Mouse (Mus musculus) spleen, adult 2 months (tissue): ENCODE data around the gene Pdia3. TPM values are rescaled to one million over a fixed set of nuclear protein-coding genes. Genes with fewer than 3 reads are reported as not detected.
A peak's percentile ranks its signal among the peaks of the same experiment; 100 is the strongest.
"Not testable (repeated sequence)": the region's sequence is repeated elsewhere in the genome, so short reads cannot be mapped to it uniquely, and the experiment has no call there.

ENCODE experiments used
- DNase-seq, 2 experiments: peaks; one replicate each; pipeline versions ENCODE4 v3.0.0 to v3.0.0-alpha.2; 2012 to 2021; ENCODE audit warnings: low spot score in 2 of 2, low read depth in 1 of 2
- H3K27ac ChIP-seq: fragments of 200-500 bp; 2 replicates; pipeline ENCODE4 v1.5.1; 2012; ENCODE audit warnings: low read length, inconsistent platforms; ENCODE audit not compliant: insufficient read depth
- H3K27me3 ChIP-seq: fragments of 200-500 bp; 2 replicates; pipeline ENCODE4 v1.6.1; 2012; ENCODE audit warnings: mild to moderate bottlenecking, moderate library complexity, low read length, inconsistent platforms; ENCODE audit not compliant: control insufficient read depth, insufficient read depth
- H3K36me3 ChIP-seq: fragments of 200-500 bp; 2 replicates; pipeline ENCODE4 v1.6.1; 2012; ENCODE audit warnings: mild to moderate bottlenecking, low read length, inconsistent platforms; ENCODE audit not compliant: control insufficient read depth, insufficient read depth
- H3K4me1 ChIP-seq: fragments of 200-500 bp; 2 replicates; pipeline ENCODE4 v1.6.1; 2011; ENCODE audit warnings: inconsistent platforms; ENCODE audit not compliant: control insufficient read depth, insufficient read depth, insufficient read length
- H3K4me3 ChIP-seq: fragments of 200-500 bp; 2 replicates; pipeline ENCODE4 v1.5.1; 2011; ENCODE audit warnings: mild to moderate bottlenecking, inconsistent platforms; ENCODE audit not compliant: insufficient read depth, insufficient read length; ENCODE audit errors: extremely low read depth
- CTCF ChIP-seq: fragments of 200-500 bp; IDR thresholded peaks from 2 replicates; pipeline ENCODE4 v1.5.1; 2011; ENCODE audit warnings: mild to moderate bottlenecking, inconsistent platforms; ENCODE audit not compliant: insufficient read depth, insufficient read length, insufficient replicate concordance; ENCODE audit errors: extremely low read depth
- POLR2A ChIP-seq: fragments of 200-500 bp; IDR thresholded peaks from 2 replicates; pipeline ENCODE4 v1.6.1; 2011; ENCODE audit warnings: low read depth, low read length, inconsistent platforms
- WGBS: fragments of 180-500 bp; shearing (Covaris S2); methylation state at CpG from one replicate; pipeline ENCODE4 v1.1.7; 2018; 5-methylcytosine and 5-hydroxymethylcytosine counted together
- polyA plus RNA-seq: library from polyadenylated mRNA; depleted of rRNA; stranded (reverse); fragments of >200 nt; gene quantifications from 2 replicates; pipeline ENCODE4 v1.2.3, GENCODE M21; 2012; rRNA removed

Pdia3 gene
- 214 and 398 TPM in 2 replicates for polyA plus RNA-seq

- DNase-seq, result peak; percentile 74 to 93
- peak within 1 kb of the TSS; percentile 100 for H3K4me3 ChIP-seq
- TF ChIP-seq CTCF (no peak), POLR2A (peak; percentile 96)
- H3K27me3 ChIP-seq, result no peaks in the 10 kb centered on the region
- peaks cover 3% of the 10 kb centered on the region; the same call in 1 of the 2 replicates for H3K36me3 ChIP-seq
- H3K27ac ChIP-seq, result peak within 1 kb of the TSS; percentile 96
- no peaks in the 10 kb centered on the region; the same call in 1 of the 2 replicates for H3K4me1 ChIP-seq
- under 1% methylated on average over 68 of the region's 68 CpGs for WGBS
Observed at GRCm38 (mm10) chr2:121413387-121414042, at the start of gene Pdia3, which contains the start of gene Catsper2. Pdia3 (plus strand) TSS chr2:121413775. Catsper2 (minus strand) TSS chr2:121413792.

DNA sequence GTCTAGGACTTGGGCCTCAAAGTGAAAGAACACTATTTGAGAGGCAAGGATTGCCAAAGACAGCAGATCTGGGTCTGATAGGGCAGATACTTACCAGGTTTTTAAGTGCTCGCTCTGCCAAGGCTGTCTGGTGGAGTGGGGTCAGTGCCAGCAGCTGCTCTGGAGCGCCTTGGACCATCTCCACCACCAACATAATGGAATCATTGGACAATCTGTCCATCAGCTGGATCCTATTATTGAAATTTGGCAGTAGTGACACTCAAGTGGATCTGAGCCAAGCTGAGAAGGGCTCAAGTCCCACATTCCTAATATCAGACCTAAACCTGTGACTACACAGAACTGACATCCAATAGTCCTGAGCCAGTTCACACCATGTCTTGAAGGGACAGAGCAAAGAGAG, 44.7 kb upstream of the Pdia3 start:
- no peak for DNase-seq
- no peaks in the 10 kb centered on the region for H3K27me3 ChIP-seq
- no peaks in the 10 kb centered on the region for H3K36me3 ChIP-seq
- H3K4me3 ChIP-seq, result no peak overlapping the region
- no peak for TF ChIP-seq CTCF
- TF ChIP-seq POLR2A, result no peak
- H3K27ac ChIP-seq, result no peak overlapping the region
- 75% methylated on average over 2 of the region's 2 CpGs for WGBS
- H3K4me1 ChIP-seq, result no peaks in the 10 kb centered on the region

GRCm38 (mm10) chr2:121370921-121371320, 42.7 kb upstream of the Pdia3 start:
- Histone ChIP-seq H3K4me1 (no peaks in the 10 kb centered on the region), H3K27ac (no peak overlapping the region), H3K36me3 (no peaks in the 10 kb centered on the region), H3K4me3 (no peak overlapping the region), H3K27me3 (no peaks in the 10 kb centered on the region)
- 84% methylated on average over 5 of the region's 5 CpGs for WGBS
- TF ChIP-seq CTCF (no peak), POLR2A (no peak)
- no peak for DNase-seq

- no peaks in the 10 kb centered on the region for H3K4me1 ChIP-seq
- 67% methylated on average over 3 of the region's 3 CpGs for whole genome bisulfite sequencing
- no peak overlapping the region for H3K4me3 ChIP-seq
- H3K27me3 ChIP-seq, result no peaks in the 10 kb centered on the region
- no peak overlapping the region for H3K27ac ChIP-seq
- no peak for DNase-seq
- H3K36me3 ChIP-seq, result no peaks in the 10 kb centered on the region
- TF ChIP-seq CTCF, result no peak
- no peak for TF ChIP-seq POLR2A
Observed at GRCm38 (mm10) chr2:121372266-121372665, 41.3 kb upstream of the Pdia3 start.

GRCm38 (mm10) chr2:121374766-121375165, 38.8 kb upstream of the Pdia3 start:
- no peak for TF ChIP-seq POLR2A
- no peak for TF ChIP-seq CTCF
- H3K27ac ChIP-seq, result no peak overlapping the region
- 44% methylated on average over 2 of the region's 2 CpGs for WGBS
- H3K27me3 ChIP-seq, result no peaks in the 10 kb centered on the region
- no peaks in the 10 kb centered on the region for H3K36me3 ChIP-seq
- H3K4me1 ChIP-seq, result no peaks in the 10 kb centered on the region
- no peak overlapping the region for H3K4me3 ChIP-seq
- no peak for DNase-seq

DNA sequence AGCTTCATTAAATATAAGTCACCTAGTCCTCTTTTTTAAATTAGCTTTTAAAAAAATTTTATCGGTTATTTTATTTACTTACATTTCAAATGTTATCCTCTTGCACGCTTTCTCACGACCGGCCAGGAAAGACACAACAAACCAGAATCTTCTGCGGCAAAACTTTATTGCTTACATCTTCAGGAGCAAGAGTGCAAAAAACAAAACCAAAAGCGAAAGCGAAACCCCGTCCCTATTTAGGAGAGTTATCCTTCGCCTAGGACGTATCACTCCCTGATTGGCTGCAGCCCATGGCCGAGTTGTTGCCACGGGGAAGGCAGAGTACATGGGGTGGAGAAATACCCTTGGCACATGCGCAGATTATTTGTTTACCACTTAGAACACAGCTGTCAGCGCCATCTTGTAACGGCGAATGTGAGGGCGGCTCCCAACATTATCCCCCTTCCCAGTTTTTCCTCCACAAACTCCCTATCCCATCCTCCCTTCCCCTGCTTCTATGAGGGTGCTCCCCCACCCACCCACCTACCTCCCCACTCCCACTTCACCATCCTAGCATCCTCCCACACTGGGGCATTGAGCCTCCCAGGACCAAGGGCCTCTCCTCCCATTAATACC, 26.5 kb upstream of the Pdia3 start, which contains the start of gene Strc:
TSS of gene Strc (minus strand) at position 208 of the 615 bp plus-strand sequence.
- not testable (repeated sequence) for H3K36me3 ChIP-seq, H3K27me3 ChIP-seq, DNase-seq, H3K4me3 ChIP-seq, H3K27ac ChIP-seq, H3K4me1 ChIP-seq
- WGBS, result 97% methylated on average over 17 of the region's 17 CpGs

DNA sequence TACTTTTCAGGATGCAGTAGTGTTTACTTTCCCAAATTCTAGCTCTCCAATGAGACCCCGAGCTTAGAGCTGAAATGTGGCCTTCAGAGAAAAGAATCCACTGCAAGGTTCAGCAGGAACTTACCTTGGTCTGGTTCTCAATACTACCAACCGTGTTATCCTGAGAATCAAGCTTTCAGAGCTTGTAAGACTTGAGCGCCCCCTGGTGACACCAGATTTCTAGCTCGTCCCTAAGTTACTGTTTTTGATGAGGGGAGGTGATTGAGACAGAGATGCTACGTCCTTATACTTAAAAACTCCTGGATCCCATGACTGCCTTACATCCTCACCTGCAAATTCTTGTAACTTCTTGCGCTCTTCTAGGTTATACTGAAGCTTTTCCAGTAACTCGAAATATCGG, 17.0 kb upstream of the Pdia3 start:
- H3K27me3 ChIP-seq, result no peaks in the 10 kb centered on the region
- WGBS, result 29% methylated on average over 8 of the region's 8 CpGs
- no peak overlapping the region for H3K27ac ChIP-seq
- peak; percentile 47; the same call in 1 of the 2 replicates for TF ChIP-seq CTCF
- no peak for TF ChIP-seq POLR2A
- peak; percentile 50 to 75 for DNase-seq
- H3K36me3 ChIP-seq, result no peaks in the 10 kb centered on the region
- H3K4me1 ChIP-seq, result no peaks in the 10 kb centered on the region
- H3K4me3 ChIP-seq, result no peak overlapping the region
